Mouse (Mus musculus): ENCODE data around the gene Fgd1.

- TF ChIP-seq CTCF (IDR thresholded peaks at IDR 0.05; ENCODE audit: extremely low read depth, insufficient read depth, insufficient read length, insufficient replicate concordance) = no peak
- TF ChIP-seq POLR2A (IDR thresholded peaks at IDR 0.05; ENCODE audit: low read depth, low read length) = no peak
Measured at GRCm38 (mm10) chrX:150996775-150997174, 49.2 kb upstream of the Fgd1 start.

All from spleen, adult 2 months (tissue).